Mouse (Mus musculus): ENCODE data around the gene Helt. TPM values are rescaled to one million over a fixed set of nuclear protein-coding genes. Genes with fewer than 3 reads are reported as not detected.
A peak's percentile ranks its signal among the peaks of the same experiment; 100 is the strongest.

Helt gene
- polyA plus RNA-seq, 1 experiment from 2014 or later = 11.1 TPM

- Histone ChIP-seq H3K9me3 (peaks cover 5% of the 10 kb centered on the region; the same call in 1 of the 2 replicates), H3K27me3 (no peaks in the 10 kb centered on the region), H3K36me3 (replicated peaks) (no peaks in the 10 kb centered on the region), H3K4me3 (replicated peaks) (no peak overlapping the region), H3K9ac (peak overlapping the region; percentile 27; the same call in 1 of the 2 replicates), H3K4me1 (no peaks in the 10 kb centered on the region), H3K27ac (no peak overlapping the region), H3K4me2 (no peak overlapping the region)
- no peak for ATAC-seq (ENCODE audit: low FRiP score)
- WGBS = 80% methylated on average over 5 of the region's 5 CpGs
Observed at GRCm38 (mm10) chr8:46323672-46324191, 29.3 kb upstream of the Helt start.

- H3K4me3 ChIP-seq (replicated peaks) = no peak overlapping the region
- no peaks in the 10 kb centered on the region for H3K27me3 ChIP-seq
- H3K4me1 ChIP-seq = no peaks in the 10 kb centered on the region
- H3K27ac ChIP-seq = no peak overlapping the region
- H3K36me3 ChIP-seq (replicated peaks) = no peaks in the 10 kb centered on the region
- peaks cover 5% of the 10 kb centered on the region; the same call in 1 of the 2 replicates for H3K9me3 ChIP-seq
- H3K4me2 ChIP-seq = no peak overlapping the region
- ATAC-seq (ENCODE audit: low FRiP score) = no peak
- 88% methylated on average over 2 of the region's 2 CpGs for WGBS
- H3K9ac ChIP-seq = no peak overlapping the region
Observed at GRCm38 (mm10) chr8:46322833-46323232, 28.4 kb upstream of the Helt start.

GRCm38 (mm10) chr8:46322421-46322820, 27.9 kb upstream of the Helt start:
- H3K4me3 ChIP-seq (replicated peaks) = no peak overlapping the region
- WGBS = 96% methylated on average over 4 of the region's 4 CpGs
- no peaks in the 10 kb centered on the region for H3K27me3 ChIP-seq
- no peak overlapping the region for H3K9ac ChIP-seq
- no peaks in the 10 kb centered on the region for H3K36me3 ChIP-seq (replicated peaks)
- no peak for ATAC-seq (ENCODE audit: low FRiP score)
- no peak overlapping the region for H3K4me2 ChIP-seq
- H3K4me1 ChIP-seq = no peaks in the 10 kb centered on the region
- no peak overlapping the region for H3K27ac ChIP-seq
- peaks cover 5% of the 10 kb centered on the region; the same call in 1 of the 2 replicates for H3K9me3 ChIP-seq

GRCm38 (mm10) chr8:46318802-46319201, 24.3 kb upstream of the Helt start:
- no peak for ATAC-seq (ENCODE audit: low FRiP score)
- Histone ChIP-seq H3K27ac (no peak overlapping the region), H3K9ac (no peak overlapping the region), H3K4me2 (no peak overlapping the region), H3K4me1 (no peaks in the 10 kb centered on the region), H3K4me3 (replicated peaks) (no peak overlapping the region), H3K27me3 (no peaks in the 10 kb centered on the region), H3K9me3 (no peaks in the 10 kb centered on the region), H3K36me3 (replicated peaks) (no peaks in the 10 kb centered on the region)
- WGBS = 93% methylated on average over 5 of the region's 5 CpGs

GRCm38 (mm10) chr8:46317161-46317560, 22.7 kb upstream of the Helt start:
- Histone ChIP-seq H3K9me3 (no peaks in the 10 kb centered on the region), H3K27ac (no peak overlapping the region), H3K4me1 (no peaks in the 10 kb centered on the region), H3K4me3 (replicated peaks) (no peak overlapping the region), H3K9ac (no peak overlapping the region), H3K4me2 (no peak overlapping the region), H3K36me3 (replicated peaks) (no peaks in the 10 kb centered on the region), H3K27me3 (no peaks in the 10 kb centered on the region)
- WGBS = 76% methylated on average over 7 of the region's 7 CpGs
- ATAC-seq (ENCODE audit: low FRiP score) = no peak

- Histone ChIP-seq H3K4me1 (no peaks in the 10 kb centered on the region), H3K36me3 (replicated peaks) (no peaks in the 10 kb centered on the region), H3K4me3 (replicated peaks) (no peak overlapping the region), H3K9ac (no peak overlapping the region), H3K27ac (no peak overlapping the region), H3K9me3 (no peaks in the 10 kb centered on the region), H3K4me2 (no peak overlapping the region), H3K27me3 (peaks cover 10% of the 10 kb centered on the region; the same call in 1 of the 2 replicates)
- WGBS = 84% methylated on average over 3 of the region's 3 CpGs
- ATAC-seq (ENCODE audit: low FRiP score) = no peak
Observed at GRCm38 (mm10) chr8:46313798-46314197, 19.3 kb upstream of the Helt start.

- no peak overlapping the region for H3K4me2 ChIP-seq
- H3K36me3 ChIP-seq (replicated peaks) = no peaks in the 10 kb centered on the region
- H3K27ac ChIP-seq = no peak overlapping the region
- peaks cover 13% of the 10 kb centered on the region; the same call in 1 of the 2 replicates for H3K27me3 ChIP-seq
- no peaks in the 10 kb centered on the region for H3K4me1 ChIP-seq
- WGBS = 9% methylated on average over 10 of the region's 10 CpGs
- H3K4me3 ChIP-seq (replicated peaks) = no peak overlapping the region
- H3K9ac ChIP-seq = no peak overlapping the region
- ATAC-seq (ENCODE audit: low FRiP score) = 0 out of 2 replicates have a peak, but pooled peaks have one; percentile 46
- no peaks in the 10 kb centered on the region for H3K9me3 ChIP-seq
Observed at GRCm38 (mm10) chr8:46311159-46311558, 16.7 kb upstream of the Helt start.

- Histone ChIP-seq H3K36me3 (replicated peaks) (no peaks in the 10 kb centered on the region), H3K9me3 (no peaks in the 10 kb centered on the region), H3K4me3 (replicated peaks) (no peak overlapping the region), H3K27me3 (peaks cover 26% of the 10 kb centered on the region), H3K9ac (no peak overlapping the region), H3K4me2 (no peak overlapping the region), H3K4me1 (no peaks in the 10 kb centered on the region), H3K27ac (no peak overlapping the region)
- WGBS = 86% methylated on average over 2 of the region's 2 CpGs
- no peak for ATAC-seq (ENCODE audit: low FRiP score)
Observed at GRCm38 (mm10) chr8:46308189-46308588, 13.7 kb upstream of the Helt start.

GRCm38 (mm10) chr8:46305733-46306349, 11.4 kb upstream of the Helt start:
- peak; percentile 61 for ATAC-seq (ENCODE audit: low FRiP score)
- H3K27ac ChIP-seq = no peak overlapping the region
- no peak overlapping the region for H3K4me2 ChIP-seq
- H3K27me3 ChIP-seq = peaks cover 45% of the 10 kb centered on the region
- H3K36me3 ChIP-seq (replicated peaks) = no peaks in the 10 kb centered on the region
- H3K9me3 ChIP-seq = no peaks in the 10 kb centered on the region
- no peak overlapping the region for H3K4me3 ChIP-seq (replicated peaks)
- H3K9ac ChIP-seq = no peak overlapping the region
- 2% methylated on average over 9 of the region's 9 CpGs for WGBS
- H3K4me1 ChIP-seq = no peaks in the 10 kb centered on the region

GRCm38 (mm10) chr8:46302121-46302520, 7.7 kb upstream of the Helt start:
- ATAC-seq (ENCODE audit: low FRiP score) = no peak
- H3K9ac ChIP-seq = no peak overlapping the region
- no peak overlapping the region for H3K4me3 ChIP-seq (replicated peaks)
- H3K4me2 ChIP-seq = no peak overlapping the region
- H3K9me3 ChIP-seq = no peaks in the 10 kb centered on the region
- 0 out of 2 replicates have a peak, but pooled peaks cover 3% of the 10 kb centered on the region for H3K4me1 ChIP-seq
- 92% methylated on average over 9 of the region's 9 CpGs for WGBS
- no peak overlapping the region for H3K27ac ChIP-seq
- H3K36me3 ChIP-seq (replicated peaks) = no peaks in the 10 kb centered on the region
- peaks cover 64% of the 10 kb centered on the region for H3K27me3 ChIP-seq

- no peaks in the 10 kb centered on the region for H3K9me3 ChIP-seq
- no peak overlapping the region for H3K27ac ChIP-seq
- H3K36me3 ChIP-seq (replicated peaks) = no peaks in the 10 kb centered on the region
- no peak overlapping the region for H3K9ac ChIP-seq
- peaks cover 31% of the 10 kb centered on the region for H3K4me1 ChIP-seq
- H3K4me3 ChIP-seq (replicated peaks) = no peak overlapping the region
- ATAC-seq (ENCODE audit: low FRiP score) = no peak
- H3K27me3 ChIP-seq = peaks cover 90% of the 10 kb centered on the region
- WGBS = 26% methylated on average over 7 of the region's 7 CpGs
- no peak overlapping the region for H3K4me2 ChIP-seq
Observed at GRCm38 (mm10) chr8:46298847-46299246, 4.4 kb upstream of the Helt start.

GRCm38 (mm10) chr8:46296551-46296950, 2.1 kb upstream of the Helt start:
- H3K36me3 ChIP-seq (replicated peaks) = no peaks in the 10 kb centered on the region
- no peak for ATAC-seq (ENCODE audit: low FRiP score)
- H3K4me2 ChIP-seq = peak overlapping the region; percentile 58
- 2% methylated on average over 11 of the region's 11 CpGs for WGBS
- H3K9me3 ChIP-seq = no peaks in the 10 kb centered on the region
- H3K4me3 ChIP-seq (replicated peaks) = no peak overlapping the region
- H3K9ac ChIP-seq = no peak overlapping the region
- peaks cover 95% of the 10 kb centered on the region for H3K27me3 ChIP-seq
- H3K4me1 ChIP-seq = peaks cover 50% of the 10 kb centered on the region
- no peak overlapping the region for H3K27ac ChIP-seq

GRCm38 (mm10) chr8:46295951-46296350, 1.5 kb upstream of the Helt start:
- Histone ChIP-seq H3K4me2 (peak overlapping the region; percentile 58), H3K9me3 (no peaks in the 10 kb centered on the region), H3K9ac (peak overlapping the region; percentile 4; the same call in 1 of the 2 replicates), H3K4me3 (replicated peaks) (peak overlapping the region; percentile 16), H3K36me3 (replicated peaks) (no peaks in the 10 kb centered on the region), H3K27me3 (peaks cover 95% of the 10 kb centered on the region), H3K4me1 (peaks cover 56% of the 10 kb centered on the region), H3K27ac (no peak overlapping the region)
- ATAC-seq (ENCODE audit: low FRiP score) = no peak
- 0% methylated on average over 8 of the region's 8 CpGs for WGBS
